Mouse (Mus musculus): ENCODE results near the gene Psmb9.

GRCm38 (mm10) chr17:34183564-34184219 lies 3.9 kb downstream of the Psmb9 start:
- TF ChIP-seq POLR2A (IDR thresholded peaks at IDR 0.05; ENCODE audit: borderline replicate concordance, low read depth, low read length) (no peak), CTCF (IDR thresholded peaks at IDR 0.05; ENCODE audit: low read depth, low read length) (no peak)

All from bone marrow macrophage, adult 2 months (primary cell).